Mouse (Mus musculus): ENCODE results near the gene Ulk4.

- TF ChIP-seq CTCF (IDR thresholded peaks at IDR 0.05; ENCODE audit: borderline replicate concordance, insufficient read depth, low read length) (no peak), POLR2A (IDR thresholded peaks at IDR 0.05; ENCODE audit: low read depth, low read length) (no peak)
Measured at GRCm38 (mm10) chr9:120965007-120965406, 312.0 kb downstream of the Ulk4 start.
